ENCODE assay signal across 25 mouse cellular contexts in the genomic region with DNA sequence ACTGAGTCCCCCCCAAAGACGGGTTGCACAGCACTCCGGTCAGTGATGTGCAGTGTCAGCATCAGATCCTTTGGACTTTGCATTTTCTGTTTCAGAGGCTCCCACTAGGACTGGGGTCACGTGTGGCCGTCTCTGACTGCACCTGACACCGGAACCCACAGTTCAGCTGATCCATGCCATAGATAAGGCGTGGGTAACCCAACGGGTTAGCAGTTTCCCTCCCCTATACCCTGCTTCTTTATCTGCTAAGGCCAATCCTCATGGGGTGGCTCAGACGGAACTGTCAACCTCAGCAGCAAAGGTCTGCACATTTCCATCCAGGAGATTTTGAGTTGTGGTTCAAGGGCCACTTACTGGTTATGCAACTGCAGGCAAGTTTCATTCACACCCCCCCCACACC. TPM values are rescaled to one million over a fixed set of nuclear protein-coding genes. Genes with fewer than 3 reads are reported as not detected.
A peak's percentile ranks its signal among the peaks of the same experiment; 100 is the strongest.
DNase-seq lines count a peak whose midpoint lies in the region; ATAC-seq and TF ChIP-seq lines count a peak whose summit lies in the region.
"Had no signal": no experiment of that assay in that cellular context is flagged by ENCODE, and none has a peak within 500 bp of the region (broad histone marks: within the 10 kb centered on the region; RNA-seq: fewer than 3 reads in every experiment).

No protein-coding gene starts in this region.

- H3K4me1 ChIP-seq in intestine, embryonic 16.5 days (ENCODE audit: control insufficient read depth, insufficient read depth, low read length): peaks cover 11% of the 10 kb centered on the region
- H3K4me1 ChIP-seq in intestine, embryonic 15.5 days (replicated peaks): peaks cover 13% of the 10 kb centered on the region; the same call in 1 of the 2 replicates
- peaks cover 7% of the 10 kb centered on the region; the same call in 1 of the 2 replicates for H3K4me1 ChIP-seq in liver, adult 2 months (ENCODE audit: control insufficient read depth, insufficient read depth, low read length)
- peaks cover 14% of the 10 kb centered on the region for H3K4me1 ChIP-seq in liver, postnatal 0 days (ENCODE audit: insufficient read depth)

- WGBS in intestine, embryonic 16.5 days: 75% methylated on average over 8 of the region's 8 CpGs
- 76% methylated on average over 8 of the region's 8 CpGs for WGBS in intestine, embryonic 15.5 days
- 24% methylated on average over 8 of the region's 8 CpGs for WGBS in liver, adult 2 months
- WGBS in liver, postnatal 0 days (ENCODE audit: insufficient replicate concordance): 44% methylated on average over 8 of the region's 8 CpGs

- TF ChIP-seq POLR2A in liver, adult 2 months (IDR thresholded peaks at IDR 0.05; ENCODE audit: extremely low read depth, insufficient read depth, low read length): no peak

- TF ChIP-seq EP300 in liver, postnatal 0 days (IDR thresholded peaks at IDR 0.05; ENCODE audit: low read depth): no peak

- no peaks in the 10 kb centered on the region for H3K9me3 ChIP-seq in intestine, embryonic 16.5 days (ENCODE audit: control insufficient read depth, low read length)
- no peaks in the 10 kb centered on the region for H3K9me3 ChIP-seq in intestine, embryonic 15.5 days
- H3K9me3 ChIP-seq in liver, postnatal 0 days (ENCODE audit: low read length): no peaks in the 10 kb centered on the region
- H3K9me3 ChIP-seq: embryonic facial prominence, embryonic 13.5 days; forebrain, embryonic 12.5 days; heart, embryonic 15.5 days; hindbrain, embryonic 13.5 days; liver, embryonic 15.5 days; midbrain, embryonic 15.5 days; neural tube, embryonic 13.5 days had no signal

- no peak overlapping the region for H3K4me3 ChIP-seq in intestine, embryonic 16.5 days (ENCODE audit: low read length)
- no peak overlapping the region for H3K4me3 ChIP-seq in intestine, embryonic 15.5 days (replicated peaks)
- no peak overlapping the region for H3K4me3 ChIP-seq in liver, adult 2 months (ENCODE audit: insufficient read depth, low read depth, low read length)
- H3K4me3 ChIP-seq in liver, postnatal 0 days (ENCODE audit: low read depth, low read length): no peak overlapping the region
- H3K4me3 ChIP-seq: embryonic facial prominence, embryonic 13.5 days; erythroblast, embryonic 14.5 days; forebrain, embryonic 12.5 days; heart, embryonic 15.5 days; hindbrain, embryonic 13.5 days; liver, embryonic 15.5 days; midbrain, embryonic 15.5 days; neural tube, embryonic 13.5 days had no signal

- H3K79me2 ChIP-seq in liver, adult 2 months (ENCODE audit: control insufficient read depth, insufficient read depth, low read length): peaks cover 3% of the 10 kb centered on the region; the same call in 1 of the 2 replicates

- 0 out of 2 replicates have a peak overlapping the region, but pooled peaks have one; percentile 43 for H3K27ac ChIP-seq in intestine, embryonic 16.5 days (ENCODE audit: low read length)
- no peak overlapping the region for H3K27ac ChIP-seq in intestine, embryonic 15.5 days
- H3K27ac ChIP-seq in liver, adult 2 months (replicated peaks; ENCODE audit: insufficient read depth, low read depth, low read length): no peak overlapping the region
- H3K27ac ChIP-seq in liver, postnatal 0 days (ENCODE audit: low read depth): no peak overlapping the region; the same call in 1 of the 2 replicates
- H3K27ac ChIP-seq: embryonic facial prominence, embryonic 13.5 days; forebrain, embryonic 12.5 days; heart, embryonic 15.5 days; hindbrain, embryonic 13.5 days; liver, embryonic 15.5 days; midbrain, embryonic 15.5 days; neural tube, embryonic 13.5 days had no signal

- DNase-seq in liver, adult 2 months (ENCODE audit: extremely low read depth, low read depth, low spot score): peak; percentile 54
- DNase-seq in liver, postnatal 0 days: no peak
- DNase-seq in kidney, postnatal 14 days: peak; percentile 53
- DNase-seq in yolk sac, embryonic 10.5 days (ENCODE audit: low spot score): peak; percentile 63
- DNase-seq in thymus, postnatal 25 days: no peak
- DNase-seq: adrenal gland, postnatal 14 days; cerebellum, adult 2 months; cerebellum, postnatal 25 days; embryo, embryonic 11 days; gastrocnemius, postnatal 36 days; heart, postnatal 36 days; lung, postnatal 4 days; right cerebral cortex, postnatal 4 days; thymus, postnatal 14 days had no signal

- no peaks in the 10 kb centered on the region for H3K27me3 ChIP-seq in intestine, embryonic 16.5 days (replicated peaks; ENCODE audit: control insufficient read depth, insufficient read depth, low read length)
- H3K27me3 ChIP-seq in intestine, embryonic 15.5 days (replicated peaks): no peaks in the 10 kb centered on the region
- no peaks in the 10 kb centered on the region for H3K27me3 ChIP-seq in liver, adult 2 months (ENCODE audit: control insufficient read depth, insufficient read depth, low read length)
- no peaks in the 10 kb centered on the region for H3K27me3 ChIP-seq in liver, postnatal 0 days (ENCODE audit: insufficient read depth, low read length)
- H3K27me3 ChIP-seq: embryonic facial prominence, embryonic 13.5 days; forebrain, embryonic 12.5 days; heart, embryonic 15.5 days; hindbrain, embryonic 13.5 days; liver, embryonic 15.5 days; midbrain, embryonic 15.5 days; neural tube, embryonic 13.5 days had no signal

- H3K4me2 ChIP-seq in intestine, embryonic 16.5 days (ENCODE audit: low read depth, low read length): no peak overlapping the region
- no peak overlapping the region for H3K4me2 ChIP-seq in intestine, embryonic 15.5 days (replicated peaks)
- H3K4me2 ChIP-seq in liver, postnatal 0 days (ENCODE audit: low read depth, low read length): no peak overlapping the region
- H3K4me2 ChIP-seq: embryonic facial prominence, embryonic 13.5 days; forebrain, embryonic 12.5 days; heart, embryonic 15.5 days; hindbrain, embryonic 13.5 days; liver, embryonic 15.5 days; midbrain, embryonic 15.5 days; neural tube, embryonic 13.5 days had no signal

- no peak overlapping the region for H3K9ac ChIP-seq in intestine, embryonic 16.5 days (ENCODE audit: low read depth, low read length)
- H3K9ac ChIP-seq in intestine, embryonic 15.5 days: no peak overlapping the region
- H3K9ac ChIP-seq in liver, adult 2 months (ENCODE audit: low read depth, low read length): 0 out of 2 replicates have a peak overlapping the region, but pooled peaks have one; percentile 3
- no peak overlapping the region for H3K9ac ChIP-seq in liver, postnatal 0 days (replicated peaks)
- H3K9ac ChIP-seq: embryonic facial prominence, embryonic 13.5 days; forebrain, embryonic 12.5 days; heart, embryonic 15.5 days; hindbrain, embryonic 13.5 days; liver, embryonic 15.5 days; midbrain, embryonic 15.5 days; neural tube, embryonic 13.5 days had no signal

- H3K36me3 ChIP-seq in intestine, embryonic 16.5 days (ENCODE audit: control insufficient read depth, insufficient read depth, low read length): peaks cover 5% of the 10 kb centered on the region; the same call in 1 of the 2 replicates
- 0 out of 2 replicates have a peak, but pooled peaks cover 3% of the 10 kb centered on the region for H3K36me3 ChIP-seq in intestine, embryonic 15.5 days
- peaks cover 5% of the 10 kb centered on the region for H3K36me3 ChIP-seq in liver, adult 2 months (ENCODE audit: control insufficient read depth, insufficient read depth, low read length)
- peaks cover 6% of the 10 kb centered on the region for H3K36me3 ChIP-seq in liver, postnatal 0 days (replicated peaks; ENCODE audit: insufficient read depth, low read length)

- ATAC-seq in intestine, embryonic 16.5 days: peak; percentile 22
- no peak for ATAC-seq in intestine, embryonic 15.5 days
- ATAC-seq in liver, postnatal 0 days: no peak
- no peak for ATAC-seq in inflammation-experienced regulatory T-cells, adult 6 months
- ATAC-seq: midbrain, embryonic 15.5 days had no signal

- no peak for TF ChIP-seq CTCF in liver, adult 2 months (IDR thresholded peaks at IDR 0.05; ENCODE audit: low read depth, low read length)
- no peak for TF ChIP-seq CTCF in liver, postnatal 0 days (IDR thresholded peaks at IDR 0.05; ENCODE audit: low read depth)

RNA-seq across cellular contexts. Expression of a gene that starts 2.1 kb away (rescaled TPM):
- polyA plus RNA-seq in intestine, embryonic 16.5 days (2015; fragmentation: Nextera tagmentation; extraction: Ambion mirVana): 5.3 and 7.8 TPM in 2 replicates
- polyA plus RNA-seq in intestine, embryonic 15.5 days (2015; fragmentation: Nextera tagmentation; extraction: Ambion mirVana): 3.6 and 3.9 TPM in 2 replicates
- 0.40 TPM in 1 of 2 replicates, not detected in the other for total RNA-seq in liver, adult 2 months (2014; rRNA removed)
- polyA plus RNA-seq in liver, adult 2 months (2012; rRNA removed): not detected in 2 replicates
- polyA plus RNA-seq in liver, postnatal 0 days (2015; fragmentation: Nextera tagmentation; extraction: Ambion mirVana): 0.30 and 0.73 TPM in 2 replicates
- polyA plus RNA-seq in inflammation-experienced regulatory T-cells, adult 6 months (2017; shearing (Covaris generic)): under 1 TPM in 1 of 3 experiments, not detected in 2; 0.46 TPM
- total RNA-seq: gastrocnemius, postnatal 36 days had no signal

RNA-seq across cellular contexts. Expression of a gene that starts 24.1 kb away (rescaled TPM):
- 79.6 and 81.1 TPM in 2 replicates for polyA plus RNA-seq in intestine, embryonic 16.5 days (2015; fragmentation: Nextera tagmentation; extraction: Ambion mirVana)
- 74.5 and 82.9 TPM in 2 replicates for polyA plus RNA-seq in intestine, embryonic 15.5 days (2015; fragmentation: Nextera tagmentation; extraction: Ambion mirVana)
- total RNA-seq in liver, adult 2 months (2014; rRNA removed): 28.3 and 29.5 TPM in 2 replicates
- 11.2 and 12.2 TPM in 2 replicates for polyA plus RNA-seq in liver, adult 2 months (2012; rRNA removed)
- polyA plus RNA-seq in liver, postnatal 0 days (2015; fragmentation: Nextera tagmentation; extraction: Ambion mirVana): 30.4 and 33.8 TPM in 2 replicates
- polyA plus RNA-seq in inflammation-experienced regulatory T-cells, adult 6 months (2017; shearing (Covaris generic)): 10 to 100 TPM; 37.5 to 45.9 (median 37.7) TPM

RNA-seq across cellular contexts. Expression of a gene that starts 31.1 kb away (rescaled TPM):
- polyA plus RNA-seq in intestine, embryonic 16.5 days (2015; fragmentation: Nextera tagmentation; extraction: Ambion mirVana): 39.8 and 41.1 TPM in 2 replicates
- 37.7 and 39.8 TPM in 2 replicates for polyA plus RNA-seq in intestine, embryonic 15.5 days (2015; fragmentation: Nextera tagmentation; extraction: Ambion mirVana)
- total RNA-seq in liver, adult 2 months (2014; rRNA removed): 5.7 and 7.5 TPM in 2 replicates
- polyA plus RNA-seq in liver, adult 2 months (2012; rRNA removed): 5.0 and 5.1 TPM in 2 replicates
- polyA plus RNA-seq in liver, postnatal 0 days (2015; fragmentation: Nextera tagmentation; extraction: Ambion mirVana): 27.8 and 28.2 TPM in 2 replicates
- polyA plus RNA-seq in inflammation-experienced regulatory T-cells, adult 6 months (2017; shearing (Covaris generic)): 100 to 1,000 TPM in 1 of 3 experiments, 10 to 100 TPM in 2; 78.9 to 105 (median 84.2) TPM

RNA-seq across cellular contexts. Expression of a gene that starts 43.9 kb away (rescaled TPM):
- polyA plus RNA-seq in intestine, embryonic 16.5 days (2015; fragmentation: Nextera tagmentation; extraction: Ambion mirVana): 25.9 and 30.2 TPM in 2 replicates
- polyA plus RNA-seq in intestine, embryonic 15.5 days (2015; fragmentation: Nextera tagmentation; extraction: Ambion mirVana): 27.8 and 31.3 TPM in 2 replicates
- total RNA-seq in liver, adult 2 months (2014; rRNA removed): 3.3 and 5.4 TPM in 2 replicates
- 4.0 and 6.0 TPM in 2 replicates for polyA plus RNA-seq in liver, adult 2 months (2012; rRNA removed)
- polyA plus RNA-seq in liver, postnatal 0 days (2015; fragmentation: Nextera tagmentation; extraction: Ambion mirVana): 6.9 and 8.9 TPM in 2 replicates
- 10 to 100 TPM; 13.0 to 17.0 (median 13.1) TPM for polyA plus RNA-seq in inflammation-experienced regulatory T-cells, adult 6 months (2017; shearing (Covaris generic))

RNA-seq across cellular contexts. Expression of a gene that starts 48.1 kb away (rescaled TPM):
- polyA plus RNA-seq in intestine, embryonic 16.5 days (2015; fragmentation: Nextera tagmentation; extraction: Ambion mirVana): 82.2 and 90.6 TPM in 2 replicates
- 90.5 and 90.9 TPM in 2 replicates for polyA plus RNA-seq in intestine, embryonic 15.5 days (2015; fragmentation: Nextera tagmentation; extraction: Ambion mirVana)
- total RNA-seq in liver, adult 2 months (2014; rRNA removed): 3.0 and 4.2 TPM in 2 replicates
- 2.8 and 4.0 TPM in 2 replicates for polyA plus RNA-seq in liver, adult 2 months (2012; rRNA removed)
- polyA plus RNA-seq in liver, postnatal 0 days (2015; fragmentation: Nextera tagmentation; extraction: Ambion mirVana): 21.3 and 25.6 TPM in 2 replicates
- polyA plus RNA-seq in inflammation-experienced regulatory T-cells, adult 6 months (2017; shearing (Covaris generic)): 10 to 100 TPM; 13.4 to 26.0 (median 15.0) TPM

Comparison
In these comparisons a context has a peak if more than half of its experiments do, and no peak if none do; other contexts are left out.
1. DNase-seq: peak in liver, adult 2 months (single experiment), kidney, postnatal 14 days (single experiment) and yolk sac, embryonic 10.5 days (single experiment); none in liver, postnatal 0 days (single experiment) and thymus, postnatal 25 days (single experiment).